Comparison of ENCODE assay signal across 17 mouse cellular contexts in the genomic region with DNA sequence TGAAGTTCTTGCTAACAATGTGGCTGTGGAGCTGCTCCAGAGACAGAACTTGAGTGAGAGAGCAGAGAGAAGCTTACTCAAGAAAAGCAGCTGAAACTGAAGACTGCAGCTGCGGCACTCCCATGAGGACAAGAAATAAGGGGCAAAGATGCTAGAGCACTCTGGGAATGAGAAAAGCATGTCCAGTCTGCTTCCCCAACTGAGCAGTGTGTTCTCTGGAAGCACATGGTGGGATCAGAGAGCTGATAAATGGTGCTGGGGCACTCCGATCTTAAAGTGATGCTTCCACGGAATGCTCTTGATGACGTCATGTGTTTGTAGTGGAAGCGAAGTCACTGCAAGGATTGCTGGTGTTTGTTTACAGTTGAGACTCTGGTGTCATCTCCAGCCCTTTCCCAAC.
DNase-seq lines count a peak whose midpoint lies in the region; TF ChIP-seq lines count a peak whose summit lies in the region.
"Had no signal": no experiment of that assay in that cellular context is flagged by ENCODE, and none has a peak within 500 bp of the region (broad histone marks: within the 10 kb centered on the region; RNA-seq: fewer than 3 reads in every experiment).

No protein-coding gene starts in this region.

- TF ChIP-seq POLR2A in kidney, adult 2 months (IDR thresholded peaks at IDR 0.05; ENCODE audit: low read depth, low read length) = no peak
- TF ChIP-seq POLR2A in lung, adult 2 months (IDR thresholded peaks at IDR 0.05; ENCODE audit: borderline replicate concordance, extremely low read depth, low read depth, low read length) = no peak

- H3K36me3 ChIP-seq in kidney, adult 2 months (ENCODE audit: control insufficient read depth, insufficient read depth, low read length) = no peaks in the 10 kb centered on the region
- H3K36me3 ChIP-seq: embryonic facial prominence, embryonic 13.5 days; heart, embryonic 15.5 days; hindbrain, embryonic 12.5 days; midbrain, embryonic 10.5 days had no signal

- H3K27me3 ChIP-seq in kidney, adult 2 months (replicated peaks; ENCODE audit: control insufficient read depth, insufficient read depth, low read length) = no peaks in the 10 kb centered on the region
- H3K27me3 ChIP-seq: embryonic facial prominence, embryonic 13.5 days; heart, embryonic 15.5 days; hindbrain, embryonic 12.5 days; Patski had no signal

- 57% methylated on average over 5 of the region's 5 CpGs for WGBS in kidney, adult 2 months
- 42% methylated on average over 5 of the region's 5 CpGs for WGBS in lung, adult 2 months

- no peak overlapping the region for H3K4me3 ChIP-seq in kidney, adult 2 months (ENCODE audit: insufficient read depth, low read depth, low read length)
- H3K4me3 ChIP-seq in lung, adult 2 months (replicated peaks; ENCODE audit: extremely low read depth, low read depth, low read length) = no peak overlapping the region
- H3K4me3 ChIP-seq: embryonic facial prominence, embryonic 13.5 days; heart, embryonic 15.5 days; hindbrain, embryonic 12.5 days; midbrain, embryonic 10.5 days had no signal

- DNase-seq in gastrocnemius, adult 18-20 months (ENCODE audit: low spot score) = peak; percentile 31
- DNase-seq in gastrocnemius, postnatal 10 days = no peak
- DNase-seq in kidney, adult 2 months = no peak
- no peak for DNase-seq in kidney, postnatal 25 days
- DNase-seq in lung, postnatal 14 days = peak; percentile 3
- DNase-seq in lung, adult 2 months = no peak
- DNase-seq in MN1 (ENCODE audit: low spot score) = no peak
- no peak for DNase-seq in right cerebral cortex, postnatal 25 days
- DNase-seq: cerebellum, postnatal 10 days; thymus, adult 2 months had no signal

- peak overlapping the region; percentile 2; the same call in 1 of the 2 replicates for H3K27ac ChIP-seq in kidney, adult 2 months (ENCODE audit: insufficient read depth, low read depth, low read length)
- H3K27ac ChIP-seq: embryonic facial prominence, embryonic 13.5 days; heart, embryonic 15.5 days; hindbrain, embryonic 12.5 days; liver, embryonic 14.5 days; macrophage; midbrain, embryonic 10.5 days had no signal

- no peaks in the 10 kb centered on the region for H3K4me1 ChIP-seq in kidney, adult 2 months (ENCODE audit: control insufficient read depth, insufficient read depth, low read length)
- H3K4me1 ChIP-seq in lung, adult 2 months (ENCODE audit: control insufficient read depth, insufficient read depth, low read length) = peaks cover 11% of the 10 kb centered on the region
- H3K4me1 ChIP-seq: embryonic facial prominence, embryonic 13.5 days; heart, embryonic 15.5 days; hindbrain, embryonic 12.5 days; midbrain, embryonic 10.5 days had no signal

- no peak for TF ChIP-seq CTCF in kidney, adult 2 months (conservative IDR thresholded peaks at IDR 0.05; ENCODE audit: insufficient read depth, insufficient read length, low read depth, low read length)
- no peak for TF ChIP-seq CTCF in lung, adult 2 months (IDR thresholded peaks at IDR 0.05; ENCODE audit: insufficient read depth, low read length)

Comparison
In these comparisons a context has a peak if more than half of its experiments do, and no peak if none do; other contexts are left out.
1. DNase-seq: peak in gastrocnemius, adult 18-20 months (single experiment) and lung, postnatal 14 days (single experiment); none in gastrocnemius, postnatal 10 days (single experiment), kidney, adult 2 months (single experiment), kidney, postnatal 25 days (0 of 2), lung, adult 2 months (single experiment), MN1 (single experiment) and right cerebral cortex, postnatal 25 days (single experiment).